In the genomic region with DNA sequence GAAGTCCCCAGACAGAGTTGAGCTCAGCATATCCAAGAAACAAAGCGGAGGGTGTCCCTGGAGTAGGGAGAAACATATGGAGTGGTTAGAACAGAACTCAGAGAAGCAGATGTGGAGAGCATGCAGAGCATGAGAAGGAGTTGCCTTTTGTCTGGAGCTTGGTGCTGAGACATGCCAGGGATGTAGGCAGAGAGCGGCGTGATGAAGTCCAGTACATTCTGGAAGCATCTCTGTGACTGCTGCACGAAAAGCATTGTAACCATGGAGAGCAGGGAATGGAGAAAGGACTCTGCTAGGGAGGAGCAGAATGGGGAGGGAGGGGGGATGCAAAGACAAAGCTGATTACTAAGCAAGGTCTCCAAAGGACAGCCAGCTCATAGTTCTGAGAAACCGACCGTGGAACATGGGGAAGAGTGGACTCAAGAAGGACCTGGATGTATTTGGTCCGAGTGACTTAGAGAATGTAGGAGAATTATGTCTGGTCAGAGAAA, we compare ENCODE assay signal across 10 mouse cellular contexts.
DNase-seq lines count a peak whose midpoint lies in the region; ATAC-seq and TF ChIP-seq lines count a peak whose summit lies in the region.
"Had no signal": no experiment of that assay in that cellular context is flagged by ENCODE, and none has a peak within 500 bp of the region (broad histone marks: within the 10 kb centered on the region; RNA-seq: fewer than 3 reads in every experiment).

No protein-coding gene starts in this region.

- intact Hi-C loops in heart, postnatal 14 days (cut with DNase I) = no loop called here
- intact Hi-C loops in left cerebral cortex, postnatal 14 days (cut with DNase I) = no loop called here

- WGBS in forebrain, postnatal 0 days = 41% methylated on average over 7 of the region's 7 CpGs
- WGBS in neural tube, embryonic 14.5 days = 35% methylated on average over 7 of the region's 7 CpGs

- no peak overlapping the region for H3K4me3 ChIP-seq in forebrain, postnatal 0 days (ENCODE audit: low read depth, low read length)
- no peak overlapping the region for H3K4me3 ChIP-seq in neural tube, embryonic 14.5 days (ENCODE audit: low read depth, low read length)

- H3K36me3 ChIP-seq in forebrain, postnatal 0 days (ENCODE audit: insufficient read depth) = no peaks in the 10 kb centered on the region
- H3K36me3 ChIP-seq in neural tube, embryonic 14.5 days (ENCODE audit: control insufficient read depth, insufficient read depth, low read length) = no peaks in the 10 kb centered on the region

- H3K27me3 ChIP-seq in forebrain, postnatal 0 days (ENCODE audit: insufficient read depth, low read length) = no peaks in the 10 kb centered on the region
- no peaks in the 10 kb centered on the region for H3K27me3 ChIP-seq in neural tube, embryonic 14.5 days (ENCODE audit: control insufficient read depth, insufficient read depth, low read length)

- H3K4me2 ChIP-seq in forebrain, postnatal 0 days (ENCODE audit: low read depth) = no peak overlapping the region
- H3K4me2 ChIP-seq in neural tube, embryonic 14.5 days (ENCODE audit: low read depth, low read length) = peak overlapping the region; percentile 8; the same call in 1 of the 2 replicates

- H3K4me1 ChIP-seq in forebrain, postnatal 0 days (ENCODE audit: insufficient read depth) = no peaks in the 10 kb centered on the region
- H3K4me1 ChIP-seq in neural tube, embryonic 14.5 days (ENCODE audit: control insufficient read depth, insufficient read depth, low read length) = peaks cover 6% of the 10 kb centered on the region; the same call in 1 of the 2 replicates

- H3K27ac ChIP-seq in forebrain, postnatal 0 days (ENCODE audit: low read depth, low read length) = no peak overlapping the region
- no peak overlapping the region for H3K27ac ChIP-seq in neural tube, embryonic 14.5 days (ENCODE audit: low read depth, low read length)

- no peaks in the 10 kb centered on the region for H3K9me3 ChIP-seq in forebrain, postnatal 0 days (ENCODE audit: low read length)
- H3K9me3 ChIP-seq in neural tube, embryonic 14.5 days (ENCODE audit: control insufficient read depth, low read length) = no peaks in the 10 kb centered on the region

- peak; percentile 58 for ATAC-seq in forebrain, postnatal 0 days
- ATAC-seq in neural tube, embryonic 14.5 days (ENCODE audit: low read depth) = peak; percentile 29; the same call in 1 of the 2 replicates
- ATAC-seq in inflammation-experienced regulatory T-cells, adult 6 months = no peak
- ATAC-seq: lung, postnatal 0 days had no signal

- no peak overlapping the region for H3K9ac ChIP-seq in forebrain, postnatal 0 days
- no peak overlapping the region for H3K9ac ChIP-seq in neural tube, embryonic 14.5 days (replicated peaks; ENCODE audit: low read depth, low read length)

- TF ChIP-seq CTCF in forebrain, postnatal 0 days (IDR thresholded peaks at IDR 0.05; ENCODE audit: low read depth) = no peak

- peak; percentile 89 for DNase-seq in heart, adult 11 months
- DNase-seq in heart, postnatal 14 days = no peak
- peak; percentile 10 for DNase-seq in forebrain, postnatal 0 days
- peak; percentile 49 to 70 for DNase-seq in left cerebral cortex, postnatal 14 days (ENCODE audit: low spot score in 2 of 2)
- DNase-seq in c-Kit-positive CD71-positive TER-119-positive erythroid progenitor cells, embryonic 14.5 days (ENCODE audit: low spot score) = no peak
- DNase-seq in urinary bladder, postnatal 36 days (ENCODE audit: low spot score in 2 of 2) = no peak
- DNase-seq: cerebellum, postnatal 25 days had no signal

Comparison
In these comparisons a context has a peak if more than half of its experiments do, and no peak if none do; other contexts are left out.
1. DNase-seq: peak in heart, adult 11 months (single experiment), forebrain, postnatal 0 days (single experiment) and left cerebral cortex, postnatal 14 days (2 of 2); none in heart, postnatal 14 days (0 of 2), c-Kit-positive CD71-positive TER-119-positive erythroid progenitor cells, embryonic 14.5 days (single experiment) and urinary bladder, postnatal 36 days (0 of 2).